Mouse (Mus musculus): ENCODE measurements at regions not wholly inside any gene's neighbourhood (a gene's known extent, or its start where the extent isn't known, plus 50 kb on each side); places are given as distances from the start of the nearest gene placed in this dataset.

GRCm38 (mm10) chr3:38131176-38131886 is 353.3 kb downstream of the Ankrd50 start:
- DNase-seq (ENCODE audit: low spot score in 2 of 2) = no peak

GRCm38 (mm10) chr3:38130088-38130487 is 354.6 kb downstream of the Ankrd50 start:
- peak in 1 of 2 experiments; percentile 16 for DNase-seq (ENCODE audit: low spot score in 2 of 2)

- no peak for DNase-seq (ENCODE audit: low spot score in 2 of 2)
Measured at GRCm38 (mm10) chr3:38129167-38129500, 355.5 kb downstream of the Ankrd50 start.

GRCm38 (mm10) chr3:38128486-38129166 is 356.0 kb downstream of the Ankrd50 start:
- no peak for DNase-seq (ENCODE audit: low spot score in 2 of 2)

GRCm38 (mm10) chr3:38116071-38116787 is 368.4 kb downstream of the Ankrd50 start:
- no peak for DNase-seq (ENCODE audit: low spot score in 2 of 2)

GRCm38 (mm10) chr3:38112568-38112967 is 372.1 kb downstream of the Ankrd50 start:
- DNase-seq (ENCODE audit: low spot score in 2 of 2) = no peak

- no peak for DNase-seq (ENCODE audit: low spot score in 2 of 2)
Measured at GRCm38 (mm10) chr3:38105022-38105857, 379.4 kb downstream of the Ankrd50 start.

- DNase-seq (ENCODE audit: low spot score in 2 of 2) = no peak
Measured at GRCm38 (mm10) chr3:38104418-38104817, 380.1 kb upstream of the Gm5148 start.

GRCm38 (mm10) chr3:38102985-38103384 is 378.7 kb upstream of the Gm5148 start:
- DNase-seq (ENCODE audit: low spot score in 2 of 2) = no peak

- no peak for DNase-seq (ENCODE audit: low spot score in 2 of 2)
Measured at GRCm38 (mm10) chr3:38102181-38102580, 377.9 kb upstream of the Gm5148 start.

GRCm38 (mm10) chr3:38094370-38094979 is 370.2 kb upstream of the Gm5148 start:
- no peak for DNase-seq (ENCODE audit: low spot score in 2 of 2)

GRCm38 (mm10) chr3:38084548-38084947 is 360.3 kb upstream of the Gm5148 start:
- no peak for DNase-seq (ENCODE audit: low spot score in 2 of 2)

GRCm38 (mm10) chr3:38082386-38082785 is 358.1 kb upstream of the Gm5148 start:
- no peak for DNase-seq (ENCODE audit: low spot score in 2 of 2)

GRCm38 (mm10) chr3:38076835-38077234 is 352.5 kb upstream of the Gm5148 start:
- DNase-seq (ENCODE audit: low spot score in 2 of 2) = no peak

GRCm38 (mm10) chr3:38073946-38074345 is 349.7 kb upstream of the Gm5148 start:
- DNase-seq (ENCODE audit: low spot score in 2 of 2) = no peak

GRCm38 (mm10) chr3:38055627-38056026 is 331.3 kb upstream of the Gm5148 start:
- DNase-seq (ENCODE audit: low spot score in 2 of 2) = no peak

GRCm38 (mm10) chr3:38052941-38053340 is 328.7 kb upstream of the Gm5148 start:
- DNase-seq (ENCODE audit: low spot score in 2 of 2) = no peak

- DNase-seq (ENCODE audit: low spot score in 2 of 2) = no peak
Measured at GRCm38 (mm10) chr3:38051748-38052147, 327.5 kb upstream of the Gm5148 start.

- no peak for DNase-seq (ENCODE audit: low spot score in 2 of 2)
Measured at GRCm38 (mm10) chr3:38050856-38051255, 326.6 kb upstream of the Gm5148 start.

- no peak for DNase-seq (ENCODE audit: low spot score in 2 of 2)
Measured at GRCm38 (mm10) chr3:38050366-38050765, 326.1 kb upstream of the Gm5148 start.

GRCm38 (mm10) chr3:38049290-38049689 is 325.0 kb upstream of the Gm5148 start:
- DNase-seq (ENCODE audit: low spot score in 2 of 2) = no peak
